Mouse (Mus musculus) forelimb bud, embryonic 11.5 days (tissue): Measurements from ENCODE around the gene Ccn2.

Source experiments
- DNase-seq: peaks from one replicate; pipeline ENCODE4 v3.0.0-alpha.2; 2012; ENCODE audit warnings: low read depth, low spot score

Ccn2 gene

GRCm38 (mm10) chr10:24641416-24642140 lies 46.3 kb downstream of the Ccn2 start:
- DNase-seq, result no peak

GRCm38 (mm10) chr10:24642796-24643580 lies 47.7 kb downstream of the Ccn2 start:
- no peak for DNase-seq

GRCm38 (mm10) chr10:24645169-24645568 lies 49.9 kb downstream of the Ccn2 start:
- DNase-seq, result no peak
